Mouse (Mus musculus) lung, postnatal 14 days (tissue): ENCODE data around the gene Abcd1.
"Not testable (repeated sequence)": the region's sequence is repeated elsewhere in the genome, so short reads cannot be mapped to it uniquely, and the experiment has no call there.

Experiments used
- DNase-seq: peaks from one replicate; pipeline ENCODE4 v3.0.0; 2021

The Abcd1 gene

DNA sequence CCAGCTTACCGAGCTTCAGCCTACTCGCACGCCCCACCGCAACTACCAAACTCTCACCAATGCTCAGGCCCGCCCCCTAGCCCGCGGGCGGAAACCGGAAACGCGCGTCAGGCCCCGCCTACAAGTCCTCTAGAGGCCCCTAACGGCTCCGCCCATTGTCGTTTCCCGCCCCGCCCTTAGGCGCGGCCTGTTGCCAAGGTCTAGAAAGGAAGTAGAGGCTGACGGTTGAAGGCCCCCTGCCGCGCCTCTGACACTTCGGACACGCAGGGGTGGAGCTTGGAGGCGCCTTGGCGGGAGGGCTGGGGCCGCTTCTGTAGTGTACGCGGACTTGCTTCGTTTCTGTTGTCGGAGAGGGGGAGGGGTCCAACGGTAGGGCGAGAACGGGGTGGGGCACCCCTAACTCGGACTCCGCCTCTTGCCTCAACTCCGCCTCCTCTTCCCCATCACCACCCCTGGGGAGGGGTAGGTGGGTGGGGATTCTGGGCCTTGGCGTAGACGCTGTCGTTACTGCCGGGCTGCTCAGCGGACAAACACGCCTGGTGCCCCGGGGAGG lies at the start of gene Abcd1, which contains the start of gene Bcap31:
Gene Abcd1, plus strand, starts transcription at position 489 of the 553 bp plus-strand sequence.
Gene Bcap31, minus strand, starts transcription at position 67 of the 553 bp plus-strand sequence.
- DNase-seq: peak; percentile 95

DNA sequence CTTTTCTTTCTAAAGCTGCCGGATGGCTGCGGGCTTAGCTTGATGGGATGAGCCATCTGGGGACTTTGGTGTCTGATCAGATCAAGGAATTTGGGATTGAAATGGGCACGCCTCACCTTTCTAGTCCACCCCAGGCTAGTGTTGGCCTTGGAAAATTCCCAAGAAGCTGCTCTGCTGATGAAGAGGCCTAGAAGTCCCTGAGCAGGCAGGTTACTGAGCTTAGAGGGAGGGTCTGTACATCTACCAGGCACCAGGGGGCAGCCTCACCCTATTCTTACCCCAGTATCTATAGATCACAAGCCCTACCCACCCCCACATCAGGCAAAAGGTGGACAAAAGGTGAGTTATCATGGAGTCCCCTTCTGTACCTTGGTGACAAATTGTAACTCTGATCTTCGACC lies 44.4 kb upstream of the Abcd1 start:
- peak; percentile 59 for DNase-seq

DNA sequence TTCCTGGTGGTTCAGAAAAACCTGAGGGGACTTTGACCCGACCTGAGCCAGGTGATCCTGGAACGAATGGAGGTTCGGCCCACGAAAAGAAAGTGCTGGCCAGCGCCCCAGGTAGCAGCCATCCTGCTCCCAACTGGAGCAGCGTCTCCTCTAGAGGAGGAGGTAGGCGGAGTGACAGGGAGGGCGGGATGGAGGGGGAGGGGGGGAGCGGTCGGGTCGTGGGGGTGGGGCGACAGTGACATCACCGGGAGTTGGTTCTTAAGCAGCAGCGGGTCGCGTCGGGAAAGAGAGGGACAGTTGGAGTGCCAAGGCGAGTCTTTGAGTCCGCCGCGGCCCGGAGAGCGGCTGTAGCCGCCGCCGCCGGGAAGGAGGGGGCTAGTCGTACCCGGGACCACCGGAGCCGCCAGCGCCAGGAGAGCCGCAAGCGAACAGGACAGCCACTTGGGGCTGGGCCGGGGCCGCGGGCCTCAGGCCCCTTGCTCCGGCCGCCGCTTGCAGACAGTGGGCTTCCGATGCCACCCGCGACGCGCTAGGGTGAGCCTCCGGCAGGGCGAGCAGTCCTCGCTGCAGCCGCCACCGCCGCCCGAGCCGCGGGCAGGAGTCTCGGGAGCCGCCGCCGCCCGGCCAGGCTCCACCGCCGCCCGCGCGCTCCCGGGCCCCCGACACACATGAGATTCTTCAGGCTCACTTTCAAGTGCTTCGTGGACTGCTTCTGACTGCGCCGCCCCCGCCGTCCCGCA lies 43.3 kb upstream of the Abcd1 start, which contains the start of gene Slc6a8:
Gene Slc6a8, plus strand, starts transcription at position 272 of the 740 bp plus-strand sequence.
- peak; percentile 78 for DNase-seq

DNA sequence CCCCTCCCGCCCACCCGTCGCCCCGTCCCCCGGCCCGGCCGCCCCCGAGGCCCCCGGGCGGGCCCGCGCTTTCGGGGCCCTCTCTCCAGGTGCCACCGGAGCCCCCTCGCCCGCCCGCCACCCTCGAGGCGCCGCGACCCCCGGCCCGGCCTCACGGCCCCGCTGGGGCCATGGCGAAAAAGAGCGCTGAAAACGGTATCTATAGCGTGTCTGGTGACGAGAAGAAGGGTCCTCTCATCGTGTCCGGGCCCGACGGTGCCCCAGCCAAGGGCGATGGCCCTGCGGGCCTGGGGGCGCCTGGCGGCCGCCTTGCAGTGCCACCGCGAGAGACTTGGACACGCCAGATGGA lies 42.8 kb upstream of the Abcd1 start:
- DNase-seq: no peak

DNA sequence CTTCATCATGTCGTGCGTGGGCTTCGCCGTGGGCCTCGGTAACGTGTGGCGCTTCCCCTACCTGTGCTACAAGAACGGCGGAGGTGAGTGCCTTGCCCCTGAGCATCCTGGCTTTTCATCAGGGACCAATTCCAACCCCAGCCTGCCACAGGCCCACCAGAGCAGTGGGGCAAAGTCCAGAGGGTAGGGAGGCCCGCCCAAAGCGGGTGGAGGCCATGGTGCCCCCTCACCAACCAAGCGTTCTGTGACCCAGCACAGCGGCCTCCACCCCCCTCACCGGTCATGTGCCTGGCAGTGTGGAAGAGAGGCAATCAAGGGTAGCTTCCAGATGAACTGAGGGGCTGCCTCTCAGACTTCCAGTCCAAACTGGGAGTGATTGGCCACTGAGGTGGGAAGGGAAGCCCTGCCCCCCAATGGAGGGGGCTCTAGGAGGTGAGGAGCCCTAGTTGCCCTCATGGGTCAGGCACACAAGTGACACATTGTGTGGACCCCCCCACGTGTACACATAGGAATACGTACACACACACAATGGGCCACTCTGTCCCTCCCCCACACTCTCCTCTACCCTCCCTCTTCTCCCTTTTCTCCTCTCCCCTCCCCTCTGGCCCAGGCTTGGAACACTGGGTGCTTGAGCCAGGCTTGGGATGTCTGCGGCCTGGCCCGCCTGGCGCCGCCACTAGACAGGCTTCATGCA lies 42.3 kb upstream of the Abcd1 start:
- peak; percentile 17 for DNase-seq

DNA sequence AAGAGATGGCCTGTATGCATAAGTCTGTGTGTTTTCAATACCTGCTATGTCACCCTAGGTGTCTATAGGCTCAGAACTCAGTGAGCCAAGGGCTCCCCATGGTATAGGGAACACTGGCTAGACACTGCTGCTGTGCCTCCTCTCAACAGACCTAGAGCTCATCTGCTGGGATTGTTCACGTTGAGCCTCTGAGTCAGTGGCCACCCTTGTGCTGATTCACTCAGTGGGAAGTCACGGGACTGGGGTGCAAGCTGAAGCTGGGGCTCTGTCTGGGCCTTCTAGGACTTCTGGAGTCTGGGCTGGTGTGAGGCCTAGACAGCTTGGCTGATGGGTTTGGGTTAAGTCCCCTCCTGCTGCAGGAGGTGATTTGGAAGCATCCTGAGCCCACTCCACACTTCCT lies 41.2 kb upstream of the Abcd1 start:
- DNase-seq: no peak

DNA sequence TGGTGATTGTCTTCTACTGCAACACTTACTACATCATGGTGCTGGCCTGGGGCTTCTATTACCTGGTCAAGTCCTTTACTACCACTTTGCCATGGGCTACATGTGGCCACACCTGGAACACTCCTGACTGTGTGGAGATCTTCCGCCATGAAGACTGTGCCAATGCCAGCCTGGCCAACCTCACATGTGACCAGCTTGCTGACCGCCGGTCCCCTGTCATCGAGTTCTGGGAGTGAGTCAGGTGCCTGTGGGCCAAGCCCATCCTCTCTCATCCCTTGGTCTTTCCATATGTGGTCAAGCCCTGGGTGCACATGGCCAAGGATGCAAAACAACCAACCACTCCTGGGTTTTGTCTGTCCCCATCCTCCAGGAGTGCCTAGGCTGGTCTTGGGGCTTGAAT lies 39.7 kb upstream of the Abcd1 start:
- DNase-seq: no peak

DNA sequence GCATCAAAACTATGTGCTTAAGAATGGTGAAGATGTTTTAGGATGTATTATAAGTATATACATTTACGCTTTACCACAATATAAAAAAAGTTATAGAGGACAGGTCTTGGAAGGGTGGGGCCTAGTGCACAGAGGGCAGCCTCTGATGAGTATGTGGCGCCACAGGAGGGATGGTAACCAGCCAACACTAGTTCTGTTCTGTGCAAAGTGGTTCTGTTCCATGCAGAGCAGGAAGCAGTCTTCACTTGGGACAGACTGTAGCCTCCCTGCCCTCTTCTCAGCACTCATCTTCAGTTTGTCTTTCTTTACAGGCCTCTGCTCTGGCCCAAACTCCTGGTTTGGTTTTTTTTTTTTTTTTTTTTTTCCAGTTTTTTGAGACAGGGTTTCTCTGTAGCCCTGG lies 32.2 kb upstream of the Abcd1 start:
- DNase-seq: no peak

DNA sequence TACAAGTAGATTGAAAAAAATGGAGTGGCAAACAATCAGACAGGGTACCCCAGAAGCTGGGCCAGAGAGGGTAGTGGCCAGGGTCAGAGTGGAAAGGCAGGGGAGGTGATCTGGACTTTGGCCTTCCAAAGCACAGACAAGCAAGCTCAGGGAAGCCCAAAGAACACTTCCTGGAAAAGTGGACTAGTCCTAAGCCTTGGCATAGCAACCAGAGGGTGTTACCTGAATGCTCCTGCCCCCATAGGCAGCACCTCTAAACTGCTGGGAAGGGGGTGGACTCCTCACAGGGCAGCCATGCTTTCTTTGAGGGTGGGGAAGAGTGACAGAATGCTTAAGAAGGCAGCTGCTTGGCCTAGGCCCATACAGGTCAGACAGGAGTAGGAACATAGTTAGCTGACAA lies 31.4 kb upstream of the Abcd1 start:
- DNase-seq: no peak

DNA sequence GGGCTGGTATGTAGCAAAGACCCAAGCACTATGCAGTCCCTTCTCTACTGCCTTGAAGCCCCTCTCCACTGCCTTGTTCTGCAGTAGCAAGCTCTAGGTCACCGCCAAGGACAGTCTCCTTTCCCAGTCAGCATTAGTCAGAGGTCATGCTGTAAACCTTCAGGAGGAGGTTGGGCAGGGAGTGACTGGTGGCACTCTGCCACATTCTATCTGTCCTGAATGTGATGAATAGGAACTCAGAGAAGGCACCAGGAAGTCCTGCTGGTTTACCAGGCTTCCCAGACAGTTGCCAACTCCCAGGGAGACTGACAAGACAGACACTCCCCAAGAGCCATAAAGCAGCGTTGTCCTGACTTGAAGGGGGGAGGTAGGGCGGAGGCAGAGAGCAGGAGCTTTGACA lies 30.8 kb upstream of the Abcd1 start:
- DNase-seq: peak; percentile 1

DNA sequence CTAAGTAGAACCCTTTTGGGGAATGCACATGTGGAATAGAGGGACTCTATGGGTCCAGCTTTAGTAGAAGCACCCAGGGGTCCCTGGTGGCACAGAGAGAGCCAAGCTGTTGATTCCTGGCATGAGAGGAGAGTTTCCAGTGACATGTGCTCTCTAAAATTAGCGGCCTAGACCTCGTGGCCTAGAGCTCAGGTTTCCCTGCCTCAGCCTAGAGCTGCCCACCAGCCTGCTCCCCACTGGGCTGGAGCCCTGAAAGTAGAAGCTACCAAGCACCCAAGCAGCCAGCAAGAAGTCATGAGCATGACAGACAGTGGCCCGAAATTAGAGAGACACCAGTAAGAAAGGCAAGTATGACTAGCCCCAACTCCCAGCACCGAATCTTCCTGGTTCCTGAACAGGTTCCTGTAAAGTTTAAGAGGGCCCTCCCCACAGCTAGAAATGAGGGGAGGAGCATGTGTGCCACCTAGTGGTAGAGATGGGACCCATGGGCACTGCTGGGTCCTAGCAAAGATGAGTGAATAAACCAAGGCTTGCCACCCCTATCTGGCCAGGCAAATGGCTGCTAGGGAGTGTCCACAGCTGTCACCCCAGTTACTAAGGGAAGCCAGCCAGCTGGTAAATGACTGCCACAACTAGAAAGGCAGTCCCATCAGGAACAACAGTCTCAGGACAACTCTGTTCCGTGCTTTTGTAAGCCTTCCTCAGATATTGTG lies 25.3 kb upstream of the Abcd1 start:
- peak; percentile 61 for DNase-seq

DNA sequence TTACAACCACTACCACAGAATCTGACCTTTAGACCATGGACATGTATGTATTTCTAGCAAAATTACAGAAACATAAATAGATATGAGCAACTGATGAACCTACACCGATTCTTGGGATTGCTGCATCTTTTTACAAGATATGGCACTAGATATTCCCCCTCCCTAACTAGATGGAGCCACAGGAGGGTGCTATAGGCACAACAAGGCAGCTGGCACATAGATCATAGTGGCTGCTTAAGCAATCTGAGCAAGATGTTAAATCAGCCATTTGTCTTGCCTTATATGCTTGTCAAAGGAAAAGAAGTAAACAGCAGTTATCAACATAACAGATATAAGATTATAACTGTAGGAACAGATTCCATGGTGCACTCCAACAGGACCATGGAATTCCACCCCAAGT lies 15.9 kb upstream of the Abcd1 start:
- no peak for DNase-seq

DNA sequence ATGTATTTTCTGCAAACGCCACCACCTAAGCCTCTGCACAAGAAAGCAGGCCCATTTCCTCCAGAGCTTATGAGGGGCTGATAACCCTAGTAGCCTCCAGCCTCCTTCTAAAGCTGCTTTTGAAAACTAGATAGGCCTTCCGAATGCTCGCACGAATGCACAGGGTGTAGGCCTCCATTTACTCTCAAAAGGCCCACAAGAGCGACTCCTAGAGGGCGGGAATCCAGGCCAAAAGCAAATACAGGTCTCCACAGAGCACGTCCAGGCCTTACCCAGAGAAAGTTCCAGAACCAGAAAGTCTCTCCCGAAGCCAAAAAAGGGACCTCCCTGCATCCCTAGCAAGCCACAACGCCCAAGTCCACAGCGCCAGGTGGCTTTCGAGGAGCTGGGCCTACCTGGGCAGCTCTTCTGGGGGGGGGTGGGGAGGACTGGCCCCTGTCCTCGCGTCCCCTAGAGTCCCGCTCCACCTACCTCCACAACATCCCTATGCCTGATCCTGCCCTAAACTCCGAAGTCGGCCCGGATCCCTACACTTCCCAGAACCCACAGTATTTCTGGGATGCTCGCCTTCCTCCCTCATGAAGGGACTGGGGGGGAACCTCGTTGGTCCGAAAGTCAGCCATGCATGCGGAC lies 805 bp upstream of the Abcd1 start:
- DNase-seq: peak; percentile 43

DNA sequence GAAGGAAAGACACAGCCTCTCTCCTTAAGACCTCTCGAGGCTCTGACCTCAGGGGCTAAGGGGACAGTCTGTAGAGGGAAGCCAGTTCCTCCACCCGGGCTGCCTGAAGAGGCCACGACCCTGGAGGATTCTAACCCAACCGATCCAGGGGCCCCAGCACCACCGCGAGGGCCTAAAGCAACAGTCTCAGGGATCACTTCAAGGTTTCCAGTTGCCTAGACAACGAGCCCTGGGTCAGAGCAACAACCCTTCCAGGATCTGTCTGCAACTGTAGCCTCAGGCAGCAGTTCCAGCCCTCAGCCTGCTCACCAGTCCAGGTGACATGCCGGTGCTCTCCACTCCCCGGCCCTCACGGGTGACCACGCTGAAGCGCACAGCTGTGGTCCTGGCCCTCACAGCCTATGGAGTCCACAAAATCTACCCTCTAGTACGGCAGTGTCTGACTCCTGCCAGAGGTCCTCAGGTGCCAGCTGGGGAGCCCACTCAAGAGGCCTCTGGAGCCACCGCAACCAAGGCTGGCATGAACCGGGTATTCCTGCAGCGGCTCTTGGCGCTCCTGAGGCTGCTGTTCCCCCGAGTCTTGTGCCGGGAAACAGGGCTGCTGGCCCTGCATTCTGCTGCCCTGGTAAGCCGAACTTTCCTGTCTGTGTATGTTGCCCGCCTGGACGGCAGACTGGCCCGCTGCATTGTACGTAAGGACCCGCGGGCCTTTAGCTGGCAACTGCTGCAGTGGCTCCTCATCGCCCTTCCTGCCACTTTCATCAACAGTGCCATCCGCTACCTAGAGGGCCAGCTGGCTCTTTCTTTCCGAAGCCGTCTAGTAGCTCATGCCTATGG lies 530 bp downstream of the Abcd1 start:
- peak; percentile 2 for DNase-seq

DNA sequence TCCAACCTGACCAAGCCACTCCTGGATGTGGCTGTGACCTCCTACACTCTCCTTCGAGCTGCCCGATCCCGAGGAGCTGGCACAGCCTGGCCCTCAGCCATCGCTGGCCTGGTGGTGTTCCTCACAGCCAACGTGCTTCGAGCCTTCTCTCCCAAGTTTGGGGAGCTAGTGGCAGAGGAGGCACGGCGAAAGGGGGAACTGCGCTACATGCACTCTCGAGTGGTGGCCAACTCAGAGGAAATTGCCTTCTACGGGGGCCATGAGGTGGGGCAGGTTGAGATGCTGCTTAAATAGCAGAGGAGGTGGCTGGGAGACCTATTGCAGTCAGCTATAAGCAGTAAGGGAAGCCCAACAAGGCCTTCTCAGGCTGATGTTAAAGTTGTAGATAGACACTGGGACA lies 1.3 kb downstream of the Abcd1 start:
- peak; percentile 19 for DNase-seq

DNA sequence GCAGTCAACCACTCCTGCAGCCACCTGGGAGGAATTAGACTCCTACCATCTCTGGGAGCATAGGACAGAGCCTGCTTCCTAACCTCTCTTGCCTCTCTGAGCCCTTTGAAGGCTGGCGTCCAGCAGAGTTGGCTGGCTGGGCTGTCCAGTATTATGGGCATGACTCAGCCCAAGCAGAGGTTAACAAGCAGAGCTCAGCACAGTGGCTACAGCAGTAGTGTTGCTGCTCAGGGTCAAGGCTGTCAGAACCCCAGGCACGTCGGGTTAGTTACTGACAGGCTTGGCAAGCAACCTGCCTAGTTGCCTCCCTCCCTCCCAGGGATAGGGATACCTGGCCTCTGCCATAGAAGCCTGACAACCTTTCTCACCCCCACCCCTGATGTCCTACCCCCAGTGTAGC lies 1.9 kb downstream of the Abcd1 start:
- peak; percentile 2 for DNase-seq

DNA sequence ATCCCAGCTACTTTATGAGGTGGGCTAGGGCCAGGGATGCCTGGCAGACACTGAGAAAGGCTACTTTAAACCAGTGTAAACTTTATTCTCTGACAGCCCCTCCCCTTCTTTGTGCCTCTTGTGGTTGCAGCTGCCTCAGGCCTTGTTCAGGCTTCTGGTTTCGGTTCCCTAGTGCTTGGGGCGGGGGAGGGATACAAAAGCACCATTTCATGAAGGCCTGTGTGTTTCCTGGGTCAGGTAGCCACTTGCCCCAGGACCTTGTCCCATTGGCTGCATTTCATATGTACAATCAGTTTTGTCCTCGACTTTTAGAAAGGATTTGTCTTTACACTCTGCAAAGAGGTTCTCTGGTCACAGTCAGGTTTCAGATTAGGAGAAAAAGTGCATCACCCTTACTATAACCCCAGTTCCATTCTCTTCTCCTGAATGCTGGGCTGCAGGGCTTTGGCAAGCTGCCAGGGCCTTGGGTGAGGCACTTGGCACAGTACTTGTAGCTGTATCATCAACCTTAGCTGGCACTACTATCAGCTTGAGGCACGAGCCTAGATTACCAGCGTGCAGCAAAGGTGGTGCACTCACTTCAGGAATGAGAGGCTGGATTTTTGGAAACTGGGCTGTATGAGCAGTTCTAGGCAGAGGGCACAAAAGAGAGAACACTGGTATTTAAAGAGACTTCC lies 2.4 kb downstream of the Abcd1 start:
- peak; percentile 60 for DNase-seq

DNA sequence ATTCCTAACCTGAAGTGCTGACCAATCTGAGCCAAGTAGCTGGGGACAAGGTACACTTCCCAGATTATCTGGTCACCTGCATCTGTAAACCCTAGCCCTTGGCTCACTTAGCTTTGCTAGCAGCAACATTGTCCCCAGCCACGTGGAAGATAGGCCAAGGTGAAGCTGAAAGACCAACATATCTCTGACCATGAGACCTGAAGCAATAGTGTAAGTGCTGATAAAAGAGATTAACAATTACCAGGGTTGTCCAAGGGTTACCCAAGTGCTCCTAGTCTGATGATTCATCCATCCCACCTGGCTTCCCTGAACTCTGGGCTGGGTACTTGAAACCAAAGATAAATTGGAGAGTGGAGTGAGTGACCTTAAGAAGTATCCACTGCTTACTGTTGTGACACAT lies 14.5 kb downstream of the Abcd1 start:
- no peak for DNase-seq

DNA sequence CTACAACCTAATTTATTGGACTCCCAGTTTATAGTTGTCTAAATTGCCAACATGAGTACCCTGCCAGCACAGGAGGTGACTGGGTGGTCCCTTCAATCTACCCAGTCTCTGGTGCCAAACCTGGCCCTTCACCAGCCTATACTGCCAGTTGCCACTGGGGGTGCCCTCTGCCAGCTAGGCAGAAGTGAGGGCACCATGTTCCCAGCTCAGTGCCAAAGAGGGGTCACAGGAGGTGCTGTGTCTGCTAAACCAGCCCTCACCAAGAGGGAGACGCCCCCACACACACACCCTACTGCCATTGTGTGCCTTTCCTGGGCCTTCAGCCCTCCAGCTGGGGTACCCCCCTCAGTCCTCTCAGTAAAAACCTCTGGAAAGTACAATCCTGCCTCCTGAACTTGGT lies 21.8 kb downstream of the Abcd1 start:
- DNase-seq: no peak

DNA sequence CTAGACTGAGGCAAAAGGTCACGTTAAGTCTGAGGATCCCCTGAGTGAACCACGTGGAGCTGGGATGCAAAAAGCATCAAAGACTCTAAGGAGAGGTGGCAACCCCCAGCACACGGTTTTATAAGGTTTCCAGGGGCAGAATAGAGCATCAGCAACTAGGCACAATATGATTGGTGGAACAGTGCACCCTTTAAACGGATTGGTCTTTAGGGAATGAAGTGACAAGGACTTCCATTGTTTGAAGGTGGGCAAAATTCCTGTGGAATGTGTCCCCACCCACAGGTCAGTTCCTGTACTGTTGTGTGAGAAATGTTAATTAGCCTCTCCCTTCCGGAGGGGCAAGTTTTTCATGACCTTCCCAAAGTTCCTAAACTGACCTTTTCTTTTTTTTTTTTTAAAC lies 22.8 kb downstream of the Abcd1 start:
- no peak for DNase-seq

DNA sequence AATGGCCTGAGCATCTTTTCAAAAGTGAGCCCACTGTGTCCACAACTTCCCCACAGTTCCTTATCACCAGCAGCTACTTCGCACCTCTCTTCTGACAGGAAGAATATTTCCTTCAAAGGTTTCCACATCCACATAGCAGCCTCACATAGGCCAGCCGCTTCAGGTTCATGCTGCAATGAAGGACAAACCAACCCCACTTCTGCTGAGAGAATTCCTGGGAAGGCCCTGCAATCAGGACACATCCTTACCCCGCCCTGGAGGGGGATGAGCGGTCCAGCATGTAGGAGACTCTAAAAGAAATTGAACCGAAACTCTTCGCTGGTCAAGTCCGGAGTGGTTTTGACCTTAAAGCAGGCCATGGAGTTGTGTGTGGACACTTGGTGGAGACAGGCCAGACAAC lies 23.4 kb downstream of the Abcd1 start:
- DNase-seq: not testable (repeated sequence)
